Mouse (Mus musculus) erythroblast, embryonic 14.5 days (primary cell): ENCODE measurements around the gene Arl2. TPM values are rescaled to one million over a fixed set of nuclear protein-coding genes. Genes with fewer than 3 reads are reported as not detected.
A peak's percentile ranks its signal among the peaks of the same experiment; 100 is the strongest.
"Not testable (repeated sequence)": the region's sequence is repeated elsewhere in the genome, so short reads cannot be mapped to it uniquely, and the experiment has no call there.

ENCODE experiments used
- H3K27me3 ChIP-seq: 2 replicates; pipeline ENCODE4 v1.6.1; 2012; ENCODE audit warnings: inconsistent platforms; ENCODE audit not compliant: control insufficient read depth
- H3K36me3 ChIP-seq: 2 replicates; pipeline ENCODE4 v1.6.1; 2012; ENCODE audit warnings: mild to moderate bottlenecking, inconsistent platforms; ENCODE audit not compliant: control insufficient read depth
- H3K4me1 ChIP-seq: 2 replicates; pipeline ENCODE4 v1.6.1; 2012; ENCODE audit warnings: inconsistent platforms; ENCODE audit not compliant: control insufficient read depth
- H3K4me3 ChIP-seq: replicated peaks from 2 replicates; pipeline ENCODE3; 2012; ENCODE audit warnings: moderate library complexity, mild to moderate bottlenecking, inconsistent platforms
- H3K9me3 ChIP-seq: 2 replicates; pipeline ENCODE4 v1.6.1; 2012; ENCODE audit warnings: low read length, inconsistent platforms, mixed read lengths; ENCODE audit not compliant: control insufficient read depth
- GATA1 ChIP-seq: IDR thresholded peaks from 2 replicates; pipeline ENCODE4 v1.6.1; 2012; ENCODE audit warnings: low read length, inconsistent platforms, mixed read lengths
- TAL1 ChIP-seq: IDR thresholded peaks from 3 replicates; pipeline ENCODE4 v1.6.1; 2012; ENCODE audit warnings: low read length, inconsistent platforms, mixed read lengths
- polyA plus RNA-seq: library from polyadenylated mRNA; stranded (reverse); fragments of >175 nt; gene quantifications from 2 replicates; pipeline ENCODE4 v1.2.3, GENCODE M21; 2012

Gene Arl2
- polyA plus RNA-seq, 1 experiment: 10.8 TPM

DNA sequence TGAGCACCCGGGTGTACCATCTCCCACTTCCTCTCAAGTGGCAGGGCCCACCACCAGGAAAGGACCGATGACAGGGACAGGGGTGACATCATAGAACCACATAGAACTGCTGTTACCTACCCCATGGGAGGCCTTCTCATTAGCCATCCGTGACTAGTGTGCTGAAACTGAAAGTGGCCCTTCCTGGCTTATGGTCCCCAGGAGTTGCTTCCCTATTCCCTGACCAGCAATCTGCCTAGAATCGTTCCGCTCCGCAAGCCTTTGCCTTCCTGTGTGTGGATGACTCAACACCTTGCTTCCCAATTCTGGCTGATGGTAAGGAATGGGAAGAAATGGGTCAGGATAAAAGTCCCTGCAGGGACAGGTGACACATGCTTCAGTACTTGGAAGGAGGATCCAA lies 15.9 kb upstream of the Arl2 start:
- H3K4me1 ChIP-seq: peaks cover 8% of the 10 kb centered on the region
- H3K36me3 ChIP-seq: no peaks in the 10 kb centered on the region
- H3K27me3 ChIP-seq: peaks cover 4% of the 10 kb centered on the region; the same call in 1 of the 2 replicates
- no peak for TF ChIP-seq GATA1
- TF ChIP-seq TAL1: no peak
- H3K9me3 ChIP-seq: no peaks in the 10 kb centered on the region
- H3K4me3 ChIP-seq: no peak overlapping the region

DNA sequence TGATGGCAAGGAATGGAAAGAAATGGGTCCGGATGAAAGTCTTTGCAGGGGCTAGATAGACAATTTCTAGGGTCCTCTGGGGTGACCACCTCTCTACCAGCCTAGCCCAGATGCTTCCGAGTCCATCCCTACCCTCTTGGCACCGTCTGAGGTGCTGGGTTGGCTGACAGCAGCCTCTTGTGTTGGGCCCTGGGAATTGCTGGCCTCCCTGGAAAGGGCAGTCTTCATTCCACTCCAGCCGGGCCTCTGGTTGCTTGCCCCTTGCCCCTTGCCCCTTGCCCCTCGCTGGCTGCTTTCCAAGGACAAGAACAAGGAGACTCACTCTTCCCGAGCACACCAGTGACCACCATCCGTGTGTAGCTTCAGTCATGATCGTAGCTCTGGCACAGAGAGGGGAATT lies 15.0 kb upstream of the Arl2 start:
- Histone ChIP-seq H3K4me3 (no peak overlapping the region), H3K4me1 (peaks cover 8% of the 10 kb centered on the region), H3K9me3 (no peaks in the 10 kb centered on the region), H3K27me3 (peaks cover 7% of the 10 kb centered on the region), H3K36me3 (no peaks in the 10 kb centered on the region)
- TF ChIP-seq GATA1: no peak
- no peak for TF ChIP-seq TAL1

DNA sequence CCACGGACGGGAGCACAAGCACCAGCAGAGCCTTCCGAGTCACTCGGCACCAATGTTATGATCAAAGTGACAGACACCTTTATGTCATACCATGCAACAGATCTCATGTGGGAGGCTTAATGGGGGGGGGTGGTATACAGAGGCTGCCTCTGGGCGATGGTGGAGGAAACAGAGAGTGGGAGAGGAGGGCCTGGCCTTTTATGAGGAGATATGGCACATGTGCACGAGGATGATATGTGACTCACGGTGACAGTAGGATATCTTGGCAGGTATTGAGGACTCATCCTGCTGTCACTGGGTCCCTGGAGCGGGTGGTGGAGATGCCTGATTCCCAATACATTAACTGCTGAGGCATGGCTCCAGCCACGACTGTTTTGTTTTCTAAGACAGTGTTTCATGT lies 13.8 kb upstream of the Arl2 start:
- no peaks in the 10 kb centered on the region for H3K9me3 ChIP-seq
- H3K27me3 ChIP-seq: peaks cover 7% of the 10 kb centered on the region
- H3K4me3 ChIP-seq: no peak overlapping the region
- no peaks in the 10 kb centered on the region for H3K36me3 ChIP-seq
- TF ChIP-seq GATA1 (no peak), TAL1 (no peak)
- peaks cover 8% of the 10 kb centered on the region for H3K4me1 ChIP-seq

DNA sequence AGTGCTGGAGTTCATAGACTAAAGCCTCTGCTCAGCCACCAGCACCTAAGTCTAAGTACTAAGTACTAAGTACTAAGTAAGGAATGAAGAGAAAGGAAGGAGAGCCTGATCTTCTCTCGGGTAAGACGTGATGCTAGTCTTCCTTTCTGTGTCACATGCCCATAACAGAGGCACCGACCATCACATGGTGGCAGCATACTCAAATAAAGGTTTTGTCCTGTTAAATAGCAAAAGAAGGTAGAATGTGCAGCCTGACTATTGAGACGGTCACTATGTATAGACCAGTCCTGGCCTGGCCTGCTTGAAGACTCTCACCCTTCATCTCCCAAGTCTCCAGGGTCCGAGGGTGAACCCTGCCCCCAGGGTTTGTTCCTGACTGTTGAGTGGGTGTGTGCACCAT lies 3.5 kb upstream of the Arl2 start:
- Histone ChIP-seq H3K4me1 (peaks cover 20% of the 10 kb centered on the region), H3K27me3 (0 out of 2 replicates have a peak, but pooled peaks cover 2% of the 10 kb centered on the region), H3K36me3 (peaks cover under 1% of the 10 kb centered on the region; the same call in 1 of the 2 replicates), H3K4me3 (no peak overlapping the region), H3K9me3 (no peaks in the 10 kb centered on the region)
- TF ChIP-seq GATA1 (no peak), TAL1 (no peak)

DNA sequence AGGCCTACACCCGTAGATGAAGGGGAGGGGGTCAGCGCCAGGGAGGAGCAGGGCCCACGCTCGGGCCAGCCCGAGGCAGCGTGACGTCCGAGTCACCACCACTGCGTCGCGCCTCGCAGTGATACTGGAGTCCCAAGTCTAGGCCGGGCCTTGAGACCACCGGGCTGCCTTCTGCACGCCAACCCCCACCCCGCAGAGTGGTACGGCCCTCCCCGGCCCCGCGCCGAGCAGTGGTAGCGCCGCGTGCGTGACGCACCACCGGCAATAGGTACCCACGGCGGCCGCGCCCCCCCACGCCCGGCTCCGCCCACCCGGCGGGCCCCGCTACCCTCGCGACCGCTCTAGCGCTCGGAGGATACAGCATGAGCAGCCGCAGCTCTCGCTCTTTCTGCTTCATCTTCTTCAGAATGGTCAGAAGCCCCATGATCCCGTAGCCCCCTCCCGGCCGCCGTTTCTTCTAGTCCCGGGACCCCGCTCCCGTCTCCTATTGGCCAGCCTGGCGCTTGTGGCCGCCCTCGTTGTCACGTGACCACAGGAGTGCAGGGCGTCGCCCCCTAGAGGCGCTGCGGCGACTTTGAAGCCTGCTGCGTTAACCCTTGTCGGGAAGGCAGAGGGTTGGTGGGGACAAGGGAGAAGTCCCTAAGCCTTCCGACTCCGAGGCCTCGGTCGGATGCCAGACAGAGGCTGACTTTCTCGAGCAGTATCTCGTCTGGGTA lies 512 bp downstream of the Arl2 start, which contains the start of gene Batf2:
Gene Batf2, plus strand, starts transcription at position 306 of the 716 bp plus-strand sequence.
- H3K9me3 ChIP-seq: no peaks in the 10 kb centered on the region
- TF ChIP-seq GATA1 (no peak), TAL1 (no peak)
- peaks cover 35% of the 10 kb centered on the region for H3K36me3 ChIP-seq
- 0 out of 2 replicates have a peak, but pooled peaks cover 2% of the 10 kb centered on the region for H3K27me3 ChIP-seq
- H3K4me1 ChIP-seq: peaks cover 46% of the 10 kb centered on the region
- H3K4me3 ChIP-seq: peak within 1 kb of the TSS; percentile 96

DNA sequence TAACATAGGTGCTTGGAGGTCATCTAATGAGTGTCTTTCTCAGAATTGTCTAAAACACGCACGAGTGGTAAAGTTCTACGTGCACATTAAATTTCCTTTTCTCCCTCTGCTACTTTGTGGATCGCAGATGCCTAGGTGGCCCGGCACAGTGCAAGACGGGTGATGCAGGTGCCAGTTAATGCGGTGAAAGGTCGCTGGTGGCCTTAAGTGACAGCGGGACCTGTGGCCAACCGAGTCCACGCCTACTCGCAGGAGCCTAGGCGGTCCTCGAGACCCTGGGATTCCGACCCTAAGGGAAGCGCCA lies 1.0 kb downstream of the Arl2 start:
- Histone ChIP-seq H3K9me3 (no peaks in the 10 kb centered on the region), H3K4me3 (peak overlapping the region; percentile 96), H3K27me3 (0 out of 2 replicates have a peak, but pooled peaks cover 2% of the 10 kb centered on the region), H3K4me1 (peaks cover 50% of the 10 kb centered on the region), H3K36me3 (peaks cover 40% of the 10 kb centered on the region)
- no peak for TF ChIP-seq TAL1
- TF ChIP-seq GATA1: no peak

DNA sequence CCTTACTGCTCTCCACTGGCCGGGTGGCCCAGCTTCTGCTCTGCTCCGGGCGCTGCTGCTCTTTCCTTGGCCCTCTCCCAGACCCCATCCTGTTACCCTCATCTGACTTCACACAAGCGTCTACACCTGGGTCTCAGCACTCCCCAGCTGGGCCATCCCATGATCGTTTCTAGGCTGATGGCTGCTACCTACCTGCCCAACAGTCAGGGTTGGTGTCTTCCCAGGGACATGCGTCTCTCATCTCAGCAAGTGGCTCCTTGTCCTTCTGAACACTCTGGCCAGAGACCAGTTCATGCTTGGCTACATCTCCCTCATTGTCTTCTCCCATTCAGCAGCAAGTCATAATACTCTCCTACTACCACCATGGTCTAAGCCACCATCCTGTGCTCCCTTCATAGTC lies 1.6 kb downstream of the Arl2 start:
- H3K27me3 ChIP-seq: no peaks in the 10 kb centered on the region
- H3K9me3 ChIP-seq: no peaks in the 10 kb centered on the region
- H3K36me3 ChIP-seq: peaks cover 47% of the 10 kb centered on the region
- TF ChIP-seq GATA1 (no peak), TAL1 (no peak)
- H3K4me3 ChIP-seq: peak overlapping the region; percentile 96
- peaks cover 56% of the 10 kb centered on the region for H3K4me1 ChIP-seq

DNA sequence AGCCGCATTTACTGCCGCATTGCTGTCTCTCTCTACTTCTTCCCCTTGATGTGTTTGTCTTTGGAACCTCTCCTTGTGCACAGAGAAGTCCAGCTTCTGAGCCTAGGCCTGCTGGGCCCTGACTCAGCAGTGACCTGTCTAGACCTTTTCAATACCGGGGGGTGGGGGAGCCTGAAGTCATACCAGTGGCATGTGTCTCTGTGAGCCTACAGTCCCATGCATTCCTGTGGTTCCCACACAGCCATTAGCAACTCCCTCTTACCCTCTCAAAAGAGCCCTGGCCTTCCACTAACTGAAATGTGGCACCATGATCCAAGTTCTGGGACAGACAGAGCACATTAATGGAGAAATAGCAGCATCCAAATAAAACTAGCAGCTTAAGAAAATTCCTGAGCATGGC lies 5.0 kb downstream of the Arl2 start:
- Histone ChIP-seq H3K4me3 (no peak overlapping the region), H3K36me3 (peaks cover 70% of the 10 kb centered on the region), H3K4me1 (peaks cover 82% of the 10 kb centered on the region), H3K27me3 (no peaks in the 10 kb centered on the region), H3K9me3 (no peaks in the 10 kb centered on the region)
- TF ChIP-seq GATA1 (no peak), TAL1 (no peak)

DNA sequence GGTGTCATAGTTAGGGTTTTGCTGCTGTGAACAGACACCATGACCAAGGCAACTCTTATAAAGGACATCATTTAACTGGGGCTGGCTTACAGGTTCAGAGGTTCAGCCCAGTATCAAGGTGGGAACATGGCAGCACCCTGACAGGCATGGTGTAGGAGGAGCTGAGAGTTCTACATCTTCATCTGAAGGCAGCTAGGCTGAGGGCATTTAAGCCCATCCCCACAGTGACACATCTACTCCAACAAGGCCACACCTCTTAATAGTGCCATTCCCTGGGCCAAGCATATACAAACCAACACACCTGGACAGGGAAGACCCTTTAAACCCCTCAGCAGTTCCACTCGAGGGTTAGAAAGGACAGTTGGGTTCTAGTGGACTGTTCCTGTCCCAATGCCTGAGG lies 8.2 kb downstream of the Arl2 start:
- not testable (repeated sequence) for H3K9me3 ChIP-seq, H3K27me3 ChIP-seq
- Histone ChIP-seq H3K36me3 (peaks cover 60% of the 10 kb centered on the region), H3K4me3 (peak overlapping the region; percentile 63), H3K4me1 (peaks cover 85% of the 10 kb centered on the region)

DNA sequence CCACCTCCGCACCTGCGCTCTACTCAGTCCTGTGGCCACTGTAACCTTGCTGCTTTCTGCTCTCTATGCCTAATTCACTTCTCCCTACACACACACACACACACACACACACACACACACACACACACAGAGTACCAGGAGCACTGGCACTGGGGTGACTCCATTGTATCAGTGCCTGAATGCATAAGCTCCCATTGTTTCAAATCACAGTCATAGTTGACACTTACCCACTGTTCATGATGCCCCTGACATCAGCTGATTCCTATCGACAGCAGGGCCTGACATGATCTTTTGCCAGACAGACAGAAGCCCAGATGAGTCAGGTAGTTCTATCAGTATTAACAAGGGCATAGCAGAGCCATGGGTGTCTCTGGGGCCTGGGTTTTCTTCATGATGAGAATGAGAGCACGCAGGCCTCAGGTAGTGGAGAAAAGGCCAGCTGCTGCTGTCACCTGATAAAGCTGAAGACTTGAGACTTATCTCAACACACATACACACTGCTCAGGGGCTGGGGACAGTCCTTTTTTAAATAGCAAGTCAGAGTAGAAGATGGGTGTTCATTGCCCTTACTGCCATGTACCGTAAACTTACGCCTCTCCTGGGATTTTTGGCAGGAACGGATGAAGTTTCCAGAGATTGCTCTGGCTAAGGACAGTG lies 9.0 kb downstream of the Arl2 start:
- H3K4me1 ChIP-seq: peaks cover 84% of the 10 kb centered on the region

DNA sequence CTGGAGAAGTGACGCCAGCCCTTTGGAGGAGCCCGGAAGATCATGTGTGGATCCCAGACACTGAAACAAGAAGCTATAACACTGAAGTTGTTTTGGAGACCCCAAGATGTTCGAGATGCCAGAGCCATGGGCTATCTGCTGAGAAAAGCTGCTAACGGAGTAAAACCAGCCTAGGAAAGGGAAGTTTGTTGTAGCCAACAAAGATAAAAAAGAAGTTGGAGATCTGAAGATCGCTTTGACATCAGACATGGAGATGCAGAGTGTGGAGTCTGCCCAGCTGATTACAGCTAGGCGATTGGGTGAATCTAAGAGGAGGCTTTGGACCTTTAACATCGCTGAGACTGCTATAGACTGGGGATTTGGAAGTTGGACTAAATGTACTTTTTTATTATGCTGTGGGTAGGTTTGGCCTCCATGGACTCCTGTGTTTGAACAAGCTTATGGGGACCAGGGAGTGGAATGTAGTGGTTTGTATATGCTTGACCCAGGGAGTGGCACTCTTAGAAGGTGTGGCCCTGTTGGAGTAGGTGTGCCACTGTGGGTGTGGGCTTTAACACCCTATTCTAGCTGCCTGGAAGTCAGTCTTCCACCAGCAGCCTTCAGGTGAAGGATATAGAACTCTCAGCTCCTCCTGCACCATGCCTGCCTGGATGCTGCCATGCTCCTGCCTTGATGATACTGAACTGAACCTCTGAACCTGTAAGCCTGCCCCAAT lies 10.8 kb downstream of the Arl2 start:
- Histone ChIP-seq H3K4me1 (peaks cover 87% of the 10 kb centered on the region), H3K36me3 (peaks cover 42% of the 10 kb centered on the region), H3K4me3 (peak overlapping the region; percentile 49)
- not testable (repeated sequence) for H3K27me3 ChIP-seq, H3K9me3 ChIP-seq

More for the DNA sequence above, 9.0 kb downstream of the Arl2 start:
- peak overlapping the region; percentile 63 for H3K4me3 ChIP-seq
- TF ChIP-seq GATA1: peak; percentile 92
- peak; percentile 97 for TF ChIP-seq TAL1
- peaks cover 52% of the 10 kb centered on the region for H3K36me3 ChIP-seq
- H3K9me3 ChIP-seq: no peaks in the 10 kb centered on the region
- no peaks in the 10 kb centered on the region for H3K27me3 ChIP-seq
